Mouse (Mus musculus) limb, embryonic 13.5 days (tissue): ENCODE measurements around the gene Gm14440. TPM values are rescaled to one million over a fixed set of nuclear protein-coding genes. Genes with fewer than 3 reads are reported as not detected.
"Not testable (repeated sequence)": the region's sequence is repeated elsewhere in the genome, so short reads cannot be mapped to it uniquely, and the experiment has no call there.

Experiments
- ATAC-seq: fragments of 200-750 bp; cut with Nextera tagmentation; 2 replicates; pipeline ENCODE4 v1.8.0; 2017; ENCODE audit warnings: low read depth, moderate number of reproducible peaks, moderate TSS enrichment; ENCODE audit not compliant: low FRiP score
- H3K27ac ChIP-seq: fragments of 300-500 bp; sonication (generic); 2 replicates; pipeline ENCODE4 v1.5.1; 2015; ENCODE audit warnings: inconsistent platforms, mild to moderate bottlenecking, moderate library complexity
- H3K27me3 ChIP-seq: fragments of 300-500 bp; sonication (generic); 2 replicates; pipeline ENCODE4 v1.6.1; 2015; ENCODE audit warnings: mild to moderate bottlenecking, inconsistent platforms
- H3K36me3 ChIP-seq: fragments of 300-500 bp; sonication (generic); 2 replicates; pipeline ENCODE4 v1.6.1; 2015; ENCODE audit warnings: inconsistent platforms, mild to moderate bottlenecking, moderate library complexity
- H3K4me1 ChIP-seq: fragments of 300-500 bp; sonication (generic); 2 replicates; pipeline ENCODE4 v1.6.1; 2015; ENCODE audit warnings: inconsistent platforms
- H3K4me2 ChIP-seq: fragments of 300-500 bp; sonication (generic); replicated peaks from 2 replicates; pipeline ENCODE4 v1.6.1; 2015; ENCODE audit warnings: inconsistent platforms, mild to moderate bottlenecking, moderate library complexity
- H3K4me3 ChIP-seq: fragments of 300-500 bp; sonication (generic); 2 replicates; pipeline ENCODE4 v1.5.1; 2015; ENCODE audit warnings: moderate library complexity, mild to moderate bottlenecking, inconsistent platforms
- H3K9ac ChIP-seq: fragments of 300-500 bp; sonication (generic); 2 replicates; pipeline ENCODE4 v1.6.1; 2015; ENCODE audit warnings: mild to moderate bottlenecking, inconsistent platforms
- H3K9me3 ChIP-seq: fragments of 300-500 bp; sonication (generic); 2 replicates; pipeline ENCODE4 v1.6.1; 2016; ENCODE audit warnings: inconsistent platforms
- WGBS: fragments of 180-500 bp; shearing (Covaris S2); methylation state at CpG from one replicate; pipeline ENCODE4 v1.1.7; 2015; 5-methylcytosine and 5-hydroxymethylcytosine counted together
- polyA plus RNA-seq: library from polyadenylated mRNA; unstranded; fragments of >200 nt; fragmentation: Nextera tagmentation; extraction: Ambion mirVana; gene quantifications from 2 replicates; pipeline ENCODE4 v1.2.1, GENCODE M21; 2015

Gm14440 gene
- polyA plus RNA-seq, result 3.6 TPM in 1 of 2 replicates, not detected in the other

DNA sequence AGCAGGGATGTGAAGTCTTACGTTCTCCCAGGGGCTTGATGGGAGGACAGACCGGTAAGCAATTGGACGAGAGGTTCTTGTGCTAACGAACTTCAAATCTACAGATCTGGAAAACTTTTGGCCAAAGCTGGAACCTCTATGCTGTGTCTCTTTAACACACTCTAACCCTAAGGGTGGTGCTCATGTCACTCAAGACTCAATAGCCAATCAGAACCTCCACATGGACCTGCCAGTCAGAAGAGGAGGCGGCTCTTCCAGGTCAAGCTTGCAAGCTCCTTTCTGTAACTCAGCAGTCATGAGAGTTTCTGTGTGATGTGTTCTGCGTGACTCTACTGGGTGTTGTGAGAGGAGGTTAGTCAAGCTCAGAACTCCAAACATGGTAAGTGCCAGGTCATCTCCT, at the start of gene Gm14440:
Gm14440 (plus strand) TSS at position 301 of the 400 bp plus-strand sequence.
- WGBS, result no CpG with 5 or more reads among the region's 6 CpGs

More for the DNA sequence above, at the start of gene Gm14440:
- H3K4me1 ChIP-seq, H3K27ac ChIP-seq, H3K36me3 ChIP-seq, H3K27me3 ChIP-seq, ATAC-seq, H3K9me3 ChIP-seq, H3K4me2 ChIP-seq, H3K9ac ChIP-seq, H3K4me3 ChIP-seq: not testable (repeated sequence)

Other genes starting within 250 kb of the Gm14440 start
- 0.46 and 1.0 TPM in 2 replicates for gene Gm14393, start 207.3 kb upstream of the Gm14440 start, polyA plus RNA-seq
- 4.0 and 4.1 TPM in 2 replicates for gene Gm14399, start 133.1 kb upstream of the Gm14440 start, polyA plus RNA-seq
- 1.3 and 1.5 TPM in 2 replicates for gene Gm14443, start 99.3 kb upstream of the Gm14440 start, polyA plus RNA-seq
- gene Gm14391, start 68.2 kb upstream of the Gm14440 start, polyA plus RNA-seq, result 8.1 and 13.2 TPM in 2 replicates
- gene Gm4631, start 63.1 kb downstream of the Gm14440 start, polyA plus RNA-seq, result 17.3 and 20.5 TPM in 2 replicates
- 4.8 and 4.9 TPM in 2 replicates for gene Zfp968, start 97.3 kb downstream of the Gm14440 start, polyA plus RNA-seq
- gene Gm4724, start 160.7 kb downstream of the Gm14440 start, polyA plus RNA-seq, result 13.5 and 16.6 TPM in 2 replicates
- gene Zfp965, start 194.9 kb downstream of the Gm14440 start, polyA plus RNA-seq, result 7.7 and 8.3 TPM in 2 replicates